Mouse (Mus musculus): ENCODE results near the gene Oaz2.

DNA sequence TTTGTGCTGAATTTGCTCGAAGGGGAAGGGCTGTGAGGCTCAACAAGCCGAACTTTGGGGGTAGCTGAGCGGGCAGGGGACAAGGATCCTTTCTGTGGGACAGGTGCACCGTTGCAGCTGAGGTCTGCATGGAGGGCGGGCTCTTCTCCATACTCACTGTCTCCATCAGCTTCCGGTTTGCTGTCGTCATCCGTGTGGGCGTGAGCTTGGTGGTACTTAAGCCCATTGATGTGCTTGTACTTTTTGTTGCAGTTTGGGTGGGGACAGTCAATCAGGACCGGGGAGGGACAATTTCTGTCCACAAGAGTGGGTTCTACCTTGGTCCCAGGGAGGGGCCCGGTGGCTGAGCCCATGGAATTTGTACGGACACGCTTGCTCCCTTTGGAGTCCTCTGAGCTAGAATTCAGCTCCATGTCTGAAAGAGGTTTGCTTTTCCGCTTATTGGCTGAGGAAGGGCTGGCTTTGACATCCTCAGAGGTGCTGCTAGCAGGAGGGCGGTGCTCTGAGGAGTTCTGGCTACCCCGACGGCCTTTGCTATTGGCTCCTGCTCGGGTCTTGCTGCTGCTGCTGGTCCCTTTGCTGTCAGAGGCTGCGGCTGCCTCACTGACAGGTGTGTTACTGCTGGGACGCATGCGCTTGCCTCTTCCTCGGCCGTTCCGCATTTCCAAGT is 36.3 kb downstream of the Oaz2 start:
- no peak for TF ChIP-seq CTCF (IDR thresholded peaks at IDR 0.05; ENCODE audit: low read depth)
- no peak for TF ChIP-seq EP300 (IDR thresholded peaks at IDR 0.05; ENCODE audit: low read depth)
